Mouse (Mus musculus) MEL (cell line): ENCODE measurements at regions not wholly inside any gene's neighbourhood (a gene's known extent, or its start where the extent isn't known, plus 50 kb on each side); places are given as distances from the start of the nearest gene placed in this dataset.

ENCODE experiments used
- EP300 ChIP-seq, 2 experiments: IDR thresholded peaks; 2 replicates each; pipeline ENCODE4 v1.6.1; 2011; ENCODE audit warnings: improper control_type of control experiment in 2 of 2, low read length in 2 of 2, low read depth in 1 of 2, mild to moderate bottlenecking in 1 of 2
- JUND ChIP-seq: IDR thresholded peaks from 2 replicates; pipeline ENCODE4 v1.6.1; 2011; ENCODE audit warnings: low read depth, mild to moderate bottlenecking, improper control_type of control experiment, low read length
- TBP ChIP-seq: IDR thresholded peaks from 2 replicates; pipeline ENCODE4 v1.8.0; 2011; ENCODE audit warnings: low read depth, low read length, improper control_type of control experiment

- TF ChIP-seq JUND = no peak
- TF ChIP-seq EP300 (IDR thresholded peaks at IDR 0.05; ENCODE audit: low read depth in 1 of 2, low read length in 2 of 2) = peak; percentile 91 to 97
- no peak for TF ChIP-seq TBP
Measured at GRCm38 (mm10) chrX:114359240-114359639, 114.9 kb upstream of the Klhl4 start.
